ENCODE assay signal across 9 mouse cellular contexts in genomic region chr9:35405038-35405905, GRCm38 (mm10). TPM values are rescaled to one million over a fixed set of nuclear protein-coding genes. Genes with fewer than 3 reads are reported as not detected.
DNase-seq lines count a peak whose midpoint lies in the region; TF ChIP-seq lines count a peak whose summit lies in the region.
"Had no signal": no experiment of that assay in that cellular context is flagged by ENCODE, and none has a peak within 500 bp of the region (broad histone marks: within the 10 kb centered on the region; RNA-seq: fewer than 3 reads in every experiment).

No protein-coding gene starts in this region.

- no peak for TF ChIP-seq CTCF in liver, adult 2 months (IDR thresholded peaks at IDR 0.05; ENCODE audit: low read depth, low read length)

- no peak overlapping the region for H3K27ac ChIP-seq in liver, adult 2 months (replicated peaks; ENCODE audit: insufficient read depth, low read depth, low read length)

- intact Hi-C loops in heart, postnatal 14 days (cut with DNase I): no loop called here

- no peak overlapping the region for H3K9ac ChIP-seq in liver, adult 2 months (ENCODE audit: low read depth, low read length)

- H3K4me1 ChIP-seq in liver, adult 2 months (ENCODE audit: control insufficient read depth, insufficient read depth, low read length): no peaks in the 10 kb centered on the region

- no peaks in the 10 kb centered on the region for H3K27me3 ChIP-seq in liver, adult 2 months (ENCODE audit: control insufficient read depth, insufficient read depth, low read length)

- H3K79me2 ChIP-seq in liver, adult 2 months (ENCODE audit: control insufficient read depth, insufficient read depth, low read length): no peaks in the 10 kb centered on the region

- WGBS in liver, adult 2 months: 13% methylated on average over 13 of the region's 13 CpGs

- TF ChIP-seq POLR2A in liver, adult 2 months (IDR thresholded peaks at IDR 0.05; ENCODE audit: extremely low read depth, insufficient read depth, low read length): no peak

- no peaks in the 10 kb centered on the region for H3K36me3 ChIP-seq in liver, adult 2 months (ENCODE audit: control insufficient read depth, insufficient read depth, low read length)

- H3K4me3 ChIP-seq in liver, adult 2 months (ENCODE audit: insufficient read depth, low read depth, low read length): no peak overlapping the region

- DNase-seq in heart, adult 11 months: peak; percentile 72
- DNase-seq in heart, postnatal 14 days: no peak
- DNase-seq in retina, postnatal 1 day: peak; percentile 21
- no peak for DNase-seq in retina, embryonic 14.5 days (ENCODE audit: low spot score)
- peak; percentile 16 for DNase-seq in liver, adult 2 months (ENCODE audit: extremely low read depth, low read depth, low spot score)
- peak; percentile 10 for DNase-seq in yolk sac, embryonic 10.5 days (ENCODE audit: low spot score)
- DNase-seq in urinary bladder, postnatal 4 days (ENCODE audit: low spot score in 2 of 2): no peak
- no peak for DNase-seq in cerebellum, adult 9-10 months
- DNase-seq: cerebellum, postnatal 25 days had no signal

RNA-seq across cellular contexts. Expression of gene Cdon, which starts 15.7 kb away (rescaled TPM):
- 10 to 100 TPM; 16.9 to 18.6 TPM for total RNA-seq in heart, postnatal 14 days (2021)
- 0.37 and 0.87 TPM in 2 replicates for total RNA-seq in liver, adult 2 months (2014; rRNA removed)
- 0.49 and 0.50 TPM in 2 replicates for polyA plus RNA-seq in liver, adult 2 months (2012; rRNA removed)

Comparison
In these comparisons a context has a peak if more than half of its experiments do, and no peak if none do; other contexts are left out.
1. DNase-seq: peak in heart, adult 11 months (single experiment), retina, postnatal 1 day (single experiment), liver, adult 2 months (single experiment) and yolk sac, embryonic 10.5 days (single experiment); none in heart, postnatal 14 days (0 of 2), retina, embryonic 14.5 days (single experiment), urinary bladder, postnatal 4 days (0 of 2) and cerebellum, adult 9-10 months (single experiment).